In the genomic region with DNA sequence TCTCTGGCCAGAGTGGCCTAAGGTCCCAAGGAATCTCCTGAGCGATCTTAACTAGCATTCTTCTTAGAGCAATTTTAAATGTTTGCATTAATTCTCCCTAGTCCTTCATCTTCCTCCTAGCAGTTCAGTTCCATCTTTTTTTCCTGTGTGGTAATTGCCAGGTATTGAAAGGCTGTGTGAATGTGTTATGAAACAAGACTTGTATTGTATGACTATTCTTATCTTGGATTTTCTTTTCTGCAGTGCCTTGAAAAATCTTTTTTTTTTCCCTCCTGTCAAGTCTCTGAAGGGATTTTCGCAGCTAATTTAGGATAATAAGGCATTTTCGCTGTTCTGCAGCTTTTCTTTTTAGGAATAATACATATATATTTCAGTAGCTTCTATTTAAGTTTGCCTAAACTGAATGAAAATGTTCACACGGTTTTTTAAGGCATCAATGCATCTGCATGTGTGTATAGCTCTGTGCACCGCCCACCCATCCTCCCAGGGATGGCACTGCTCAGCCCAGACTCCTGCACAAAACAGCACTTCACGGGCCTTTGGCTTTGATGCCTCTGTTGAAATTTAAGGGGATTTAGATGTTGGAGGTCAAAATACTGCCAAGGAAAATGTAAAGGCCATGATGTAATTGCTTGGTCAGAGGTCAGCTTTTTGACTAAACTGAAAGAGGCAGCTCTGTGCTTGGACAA, we compare ENCODE assay signal across 15 mouse cellular contexts.
A peak's percentile ranks its signal among the peaks of the same experiment; 100 is the strongest.
DNase-seq lines count a peak whose midpoint lies in the region; ATAC-seq lines count a peak whose summit lies in the region.
"Had no signal": no experiment of that assay in that cellular context is flagged by ENCODE, and none has a peak within 500 bp of the region (broad histone marks: within the 10 kb centered on the region; RNA-seq: fewer than 3 reads in every experiment).

No protein-coding gene starts in this region.

- H3K27ac ChIP-seq in kidney, embryonic 14.5 days (ENCODE audit: low read depth, low read length), result no peak overlapping the region
- H3K27ac ChIP-seq: limb, embryonic 12.5 days had no signal

- H3K4me3 ChIP-seq in kidney, embryonic 14.5 days (ENCODE audit: low read length), result no peak overlapping the region
- H3K4me3 ChIP-seq: limb, embryonic 12.5 days; megakaryocyte, embryonic 14.5 days had no signal

- H3K27me3 ChIP-seq in kidney, embryonic 14.5 days (ENCODE audit: control insufficient read depth, insufficient read depth, low read length), result no peaks in the 10 kb centered on the region
- H3K27me3 ChIP-seq: limb, embryonic 12.5 days; megakaryocyte, embryonic 14.5 days had no signal

- H3K4me2 ChIP-seq in kidney, embryonic 14.5 days (replicated peaks; ENCODE audit: low read depth, low read length), result no peak overlapping the region
- H3K4me2 ChIP-seq: limb, embryonic 12.5 days had no signal

- DNase-seq in adrenal gland, adult 2 months, result peak; percentile 14
- DNase-seq in adrenal gland, postnatal 25 days, result no peak
- peak; percentile 21 for DNase-seq in retina, embryonic 14.5 days (ENCODE audit: low spot score)
- no peak for DNase-seq in retina, postnatal 1 day
- DNase-seq in left cerebral cortex, postnatal 36 days (ENCODE audit: low spot score in 2 of 2), result peak; percentile 42 to 43
- no peak for DNase-seq in layer of hippocampus, adult 9-10 months (ENCODE audit: low spot score)
- DNase-seq in heart, postnatal 10 days, result no peak
- DNase-seq: cerebellum, postnatal 25 days; kidney, postnatal 4 days; lung, adult 2 months; spleen, adult 18-20 months had no signal

- no peaks in the 10 kb centered on the region for H3K36me3 ChIP-seq in kidney, embryonic 14.5 days (ENCODE audit: control insufficient read depth, insufficient read depth, low read length)
- H3K36me3 ChIP-seq: limb, embryonic 12.5 days had no signal

- no peaks in the 10 kb centered on the region for H3K9me3 ChIP-seq in kidney, embryonic 14.5 days (ENCODE audit: control insufficient read depth, low read length)
- H3K9me3 ChIP-seq: limb, embryonic 12.5 days; megakaryocyte, embryonic 14.5 days had no signal

- WGBS in kidney, embryonic 14.5 days, result 72% methylated on average over 6 of the region's 6 CpGs

- no peak for ATAC-seq in kidney, embryonic 14.5 days (ENCODE audit: low FRiP score, low TSS enrichment)
- ATAC-seq: intestine, embryonic 16.5 days had no signal

- H3K4me1 ChIP-seq in kidney, embryonic 14.5 days (ENCODE audit: control insufficient read depth, insufficient read depth, low read length), result no peaks in the 10 kb centered on the region
- H3K4me1 ChIP-seq: limb, embryonic 12.5 days; megakaryocyte, embryonic 14.5 days had no signal

- no peak overlapping the region for H3K9ac ChIP-seq in kidney, embryonic 14.5 days (ENCODE audit: low read depth, low read length)
- H3K9ac ChIP-seq: limb, embryonic 12.5 days had no signal

- intact Hi-C loops in left cerebral cortex, postnatal 36 days (cut with DNase I), result loop anchor here (2.0 kb wide), 1 partner anchor 126 kb away; no protein-coding TSS in a partner anchor
- intact Hi-C loops in heart, postnatal 10 days (cut with DNase I), result no loop called here

Comparison
In these comparisons a context has a peak if more than half of its experiments do, and no peak if none do; other contexts are left out.
1. DNase-seq: peak in adrenal gland, adult 2 months (single experiment), retina, embryonic 14.5 days (single experiment) and left cerebral cortex, postnatal 36 days (2 of 2); none in adrenal gland, postnatal 25 days (single experiment), retina, postnatal 1 day (single experiment), layer of hippocampus, adult 9-10 months (single experiment) and heart, postnatal 10 days (0 of 2).